Mouse (Mus musculus): ENCODE data around the gene D430041D05Rik. TPM values are rescaled to one million over a fixed set of nuclear protein-coding genes. Genes with fewer than 3 reads are reported as not detected.

Gene D430041D05Rik
- polyA plus RNA-seq, 1 experiment from 2014 or later = 10.2 TPM

DNA sequence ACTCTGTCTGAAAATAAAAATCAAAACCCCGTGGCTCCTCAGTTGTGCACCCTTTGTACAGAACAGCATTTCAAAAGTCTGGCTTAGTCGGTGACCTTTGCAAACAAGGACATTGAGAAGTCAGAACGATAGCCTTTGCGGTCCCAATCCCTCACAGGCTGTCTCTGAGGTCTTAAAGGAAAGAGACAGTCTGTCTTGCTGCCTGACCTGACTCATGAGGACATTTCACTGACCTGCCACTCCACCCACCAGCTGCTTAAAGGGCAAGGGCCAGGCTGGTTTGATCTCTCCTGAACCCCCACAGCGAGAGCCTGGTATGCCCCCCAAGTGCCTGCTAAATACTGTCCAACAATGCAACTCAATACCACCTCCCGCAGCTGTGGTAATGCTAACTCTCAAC lies 6.8 kb downstream of the D430041D05Rik start:
- WGBS = 82% methylated on average over 6 of the region's 6 CpGs
- H3K4me2 ChIP-seq = no peak overlapping the region
- no peak overlapping the region for H3K9ac ChIP-seq
- no peaks in the 10 kb centered on the region for H3K9me3 ChIP-seq
- H3K4me1 ChIP-seq (replicated peaks) = peaks cover 33% of the 10 kb centered on the region
- H3K27ac ChIP-seq (replicated peaks) = no peak overlapping the region
- no peaks in the 10 kb centered on the region for H3K27me3 ChIP-seq
- ATAC-seq (ENCODE audit: low FRiP score, low read depth) = no peak
- H3K36me3 ChIP-seq = no peaks in the 10 kb centered on the region
- no peak overlapping the region for H3K4me3 ChIP-seq

DNA sequence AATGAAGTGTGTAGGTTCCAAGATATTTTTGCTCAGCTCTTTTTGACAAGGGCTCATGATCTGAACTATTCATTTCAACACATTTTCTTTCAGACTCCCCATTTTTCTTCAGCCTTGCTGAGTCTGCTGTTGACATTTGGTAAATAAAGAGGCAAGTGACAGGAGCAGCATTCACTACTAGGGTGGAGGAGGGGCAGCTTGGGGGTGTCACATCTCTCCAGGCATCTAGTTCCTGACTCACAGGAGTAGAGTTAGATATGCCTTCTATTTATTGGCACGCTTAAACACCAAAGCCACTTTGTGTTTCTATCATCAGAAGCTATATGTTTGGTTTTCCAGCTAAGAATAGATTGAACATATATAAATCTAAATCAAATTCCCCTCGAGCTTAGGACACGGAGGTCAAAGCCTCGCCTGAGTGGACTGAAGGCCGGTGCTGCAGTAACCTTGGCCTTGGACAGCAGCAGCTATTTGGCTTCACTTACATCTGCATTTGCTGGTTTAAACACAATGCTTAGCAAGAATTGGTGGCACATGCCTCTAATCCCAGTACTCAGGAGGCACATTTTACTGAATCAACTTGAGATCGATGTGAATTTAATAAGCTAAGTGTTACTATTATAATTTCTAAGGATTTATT lies 12.0 kb downstream of the D430041D05Rik start:
- no peak for ATAC-seq (ENCODE audit: low FRiP score, low read depth)
- Histone ChIP-seq H3K4me2 (no peak overlapping the region), H3K9ac (no peak overlapping the region), H3K27me3 (no peaks in the 10 kb centered on the region), H3K36me3 (no peaks in the 10 kb centered on the region), H3K27ac (replicated peaks) (no peak overlapping the region), H3K4me1 (replicated peaks) (no peaks in the 10 kb centered on the region; the same call in 1 of the 2 replicates), H3K9me3 (no peaks in the 10 kb centered on the region), H3K4me3 (no peak overlapping the region)
- WGBS = 80% methylated on average over 6 of the region's 6 CpGs

DNA sequence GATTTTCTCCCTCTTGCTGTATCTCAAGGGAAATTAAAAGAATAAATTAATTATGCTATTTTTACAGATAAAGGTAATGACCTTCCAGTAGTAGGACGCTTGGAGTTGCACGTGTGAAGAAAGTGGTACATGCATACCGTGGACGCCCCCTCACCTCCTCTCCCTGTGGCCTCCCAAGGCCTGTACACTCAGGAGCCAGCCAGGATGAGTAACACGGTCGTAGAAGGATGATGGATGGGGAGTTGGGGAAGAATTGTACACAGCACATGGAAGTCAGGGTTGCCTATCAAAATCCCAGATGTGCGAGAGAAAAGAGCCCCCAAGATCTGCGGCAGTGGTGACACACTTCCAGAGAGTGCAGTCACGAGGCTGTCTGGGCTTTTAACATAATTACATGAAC lies 14.9 kb downstream of the D430041D05Rik start:
- Histone ChIP-seq H3K9me3 (no peaks in the 10 kb centered on the region), H3K4me1 (replicated peaks) (no peaks in the 10 kb centered on the region; the same call in 1 of the 2 replicates), H3K27me3 (no peaks in the 10 kb centered on the region), H3K36me3 (no peaks in the 10 kb centered on the region), H3K9ac (no peak overlapping the region), H3K4me3 (no peak overlapping the region), H3K27ac (replicated peaks) (no peak overlapping the region), H3K4me2 (no peak overlapping the region)
- WGBS = 77% methylated on average over 9 of the region's 9 CpGs
- no peak for ATAC-seq (ENCODE audit: low FRiP score, low read depth)

DNA sequence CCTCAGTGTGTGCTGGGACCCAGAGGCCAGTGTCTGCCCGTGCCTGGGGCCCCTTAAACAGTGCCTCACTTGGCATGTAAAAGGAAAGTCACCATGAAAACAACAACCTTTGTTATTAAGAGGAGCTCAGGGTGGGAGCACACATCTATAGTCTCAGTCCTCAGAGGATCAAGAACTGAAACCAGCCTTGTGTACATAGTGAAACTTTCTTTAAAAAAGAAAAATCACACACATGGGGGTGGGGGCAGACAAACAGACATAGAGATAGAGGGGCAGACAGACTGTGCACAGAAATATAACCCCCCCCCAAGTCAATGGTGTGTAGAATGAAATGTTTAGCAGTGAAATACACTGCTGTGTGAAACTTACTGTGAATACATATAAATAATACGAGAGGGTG lies 16.0 kb downstream of the D430041D05Rik start:
- no peak overlapping the region for H3K27ac ChIP-seq (replicated peaks)
- no peaks in the 10 kb centered on the region for H3K27me3 ChIP-seq
- H3K4me2 ChIP-seq = no peak overlapping the region
- no peak overlapping the region for H3K4me3 ChIP-seq
- no peak for ATAC-seq (ENCODE audit: low FRiP score, low read depth)
- H3K9ac ChIP-seq = no peak overlapping the region
- H3K9me3 ChIP-seq = no peaks in the 10 kb centered on the region
- no peaks in the 10 kb centered on the region; the same call in 1 of the 2 replicates for H3K4me1 ChIP-seq (replicated peaks)
- no peaks in the 10 kb centered on the region for H3K36me3 ChIP-seq
- 43% methylated on average over 2 of the region's 2 CpGs for WGBS

DNA sequence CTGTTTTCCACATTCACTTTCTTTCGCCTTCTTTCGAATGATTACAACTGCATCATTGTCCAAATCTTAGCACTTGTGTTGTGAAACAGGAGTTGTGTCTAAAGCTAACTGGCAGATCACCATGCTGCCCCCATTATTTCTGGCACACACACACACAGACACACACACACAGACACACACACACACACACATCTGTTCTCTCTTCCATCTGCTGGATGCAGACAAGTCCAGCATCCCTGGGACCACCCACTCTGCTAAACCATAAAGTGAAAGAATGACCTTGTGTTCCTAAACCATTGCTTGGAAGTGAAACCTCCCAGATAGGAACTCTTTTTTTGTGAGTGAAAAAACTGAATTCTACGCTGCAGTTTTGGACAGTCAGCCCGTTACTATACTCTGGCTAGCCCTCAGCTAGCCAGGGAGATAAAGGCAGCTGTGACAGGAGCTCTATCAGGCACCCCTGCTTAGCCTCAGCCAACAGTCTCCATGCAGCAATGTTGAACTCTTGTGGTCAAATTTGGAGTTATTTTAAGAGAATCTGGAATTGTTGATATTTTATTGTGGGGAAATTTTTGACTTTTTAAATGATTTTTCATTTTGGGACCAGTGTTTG lies 18.0 kb downstream of the D430041D05Rik start:
- no peaks in the 10 kb centered on the region for H3K36me3 ChIP-seq
- H3K4me3 ChIP-seq = no peak overlapping the region
- no peaks in the 10 kb centered on the region for H3K27me3 ChIP-seq
- no peak overlapping the region for H3K4me2 ChIP-seq
- no peaks in the 10 kb centered on the region for H3K4me1 ChIP-seq (replicated peaks)
- ATAC-seq (ENCODE audit: low FRiP score, low read depth) = no peak
- no peaks in the 10 kb centered on the region for H3K9me3 ChIP-seq
- H3K9ac ChIP-seq = no peak overlapping the region
- WGBS = 79% methylated on average over 4 of the region's 4 CpGs
- H3K27ac ChIP-seq (replicated peaks) = no peak overlapping the region

DNA sequence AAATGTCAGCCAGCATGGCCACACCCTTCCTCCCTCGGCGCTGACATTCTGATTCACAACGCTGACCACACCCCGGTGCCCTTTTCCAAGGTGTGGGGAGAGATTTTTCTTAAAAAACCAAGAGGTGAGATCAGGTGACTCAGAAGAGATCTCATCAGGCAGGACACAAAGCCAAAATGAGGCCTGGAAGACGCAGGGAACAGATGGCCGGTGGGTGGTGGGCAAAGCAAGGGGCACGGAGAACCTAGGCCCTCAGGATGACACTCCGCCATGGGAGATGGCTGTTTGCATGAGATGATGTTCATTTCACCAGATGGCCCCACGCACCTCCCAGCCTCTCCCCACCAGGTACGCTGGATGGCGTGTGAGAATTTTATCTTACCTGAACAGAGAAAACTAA lies 21.6 kb downstream of the D430041D05Rik start:
- Histone ChIP-seq H3K9ac (no peak overlapping the region), H3K9me3 (no peaks in the 10 kb centered on the region), H3K4me1 (replicated peaks) (no peaks in the 10 kb centered on the region), H3K27ac (replicated peaks) (no peak overlapping the region), H3K27me3 (no peaks in the 10 kb centered on the region), H3K4me3 (no peak overlapping the region), H3K36me3 (no peaks in the 10 kb centered on the region), H3K4me2 (no peak overlapping the region)
- ATAC-seq (ENCODE audit: low FRiP score, low read depth) = no peak
- 94% methylated on average over 11 of the region's 11 CpGs for WGBS

DNA sequence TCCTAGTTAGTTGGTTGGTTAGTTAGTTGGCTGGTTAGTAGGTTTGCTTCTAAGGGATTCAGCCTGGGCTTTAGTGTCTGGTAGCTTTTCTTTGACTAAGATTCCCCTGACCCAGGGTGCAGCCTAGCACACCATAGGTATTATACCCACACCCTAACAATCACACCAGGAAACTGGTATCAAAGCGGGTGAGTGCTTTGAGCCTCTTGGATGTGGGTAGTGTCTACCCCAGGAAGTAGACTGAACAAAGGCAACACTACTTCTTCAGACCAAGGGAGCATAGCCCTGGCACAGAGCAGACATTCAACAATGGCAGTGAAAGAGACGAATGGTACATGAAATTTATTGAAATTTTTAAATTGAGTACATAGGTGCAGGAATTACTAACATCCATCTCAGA lies 24.9 kb downstream of the D430041D05Rik start:
- no peak overlapping the region for H3K9ac ChIP-seq
- no peak overlapping the region for H3K27ac ChIP-seq (replicated peaks)
- H3K27me3 ChIP-seq = no peaks in the 10 kb centered on the region
- no peak overlapping the region for H3K4me2 ChIP-seq
- H3K9me3 ChIP-seq = no peaks in the 10 kb centered on the region
- H3K36me3 ChIP-seq = no peaks in the 10 kb centered on the region
- 84% methylated on average over 2 of the region's 2 CpGs for WGBS
- H3K4me1 ChIP-seq (replicated peaks) = no peaks in the 10 kb centered on the region
- ATAC-seq (ENCODE audit: low FRiP score, low read depth) = no peak
- H3K4me3 ChIP-seq = no peak overlapping the region

DNA sequence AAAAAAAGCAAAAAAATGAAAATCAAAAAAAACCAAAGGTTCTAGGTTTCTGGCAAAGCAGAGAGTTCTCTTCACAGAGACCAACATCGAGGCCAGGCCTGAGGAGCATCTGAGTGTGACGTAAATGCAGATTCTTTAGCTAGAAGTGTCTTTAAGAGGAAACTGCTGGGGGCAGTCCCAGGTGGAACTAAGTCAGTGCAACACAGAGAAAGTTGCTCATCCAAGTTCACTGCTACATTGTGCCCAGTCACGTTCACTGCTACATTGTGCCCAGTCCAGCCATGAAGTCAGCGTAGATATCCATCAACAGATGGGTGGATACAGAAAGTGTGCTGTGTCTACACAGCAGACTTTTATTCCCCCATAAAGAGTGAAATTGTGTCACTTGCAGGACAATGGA lies 27.2 kb downstream of the D430041D05Rik start:
- no peaks in the 10 kb centered on the region for H3K36me3 ChIP-seq
- no peak overlapping the region for H3K9ac ChIP-seq
- ATAC-seq (ENCODE audit: low FRiP score, low read depth) = no peak
- no peaks in the 10 kb centered on the region for H3K27me3 ChIP-seq
- WGBS = 93% methylated on average over 4 of the region's 4 CpGs
- no peak overlapping the region for H3K27ac ChIP-seq (replicated peaks)
- no peaks in the 10 kb centered on the region for H3K9me3 ChIP-seq
- peaks cover 13% of the 10 kb centered on the region for H3K4me1 ChIP-seq (replicated peaks)
- H3K4me3 ChIP-seq = no peak overlapping the region
- H3K4me2 ChIP-seq = no peak overlapping the region

DNA sequence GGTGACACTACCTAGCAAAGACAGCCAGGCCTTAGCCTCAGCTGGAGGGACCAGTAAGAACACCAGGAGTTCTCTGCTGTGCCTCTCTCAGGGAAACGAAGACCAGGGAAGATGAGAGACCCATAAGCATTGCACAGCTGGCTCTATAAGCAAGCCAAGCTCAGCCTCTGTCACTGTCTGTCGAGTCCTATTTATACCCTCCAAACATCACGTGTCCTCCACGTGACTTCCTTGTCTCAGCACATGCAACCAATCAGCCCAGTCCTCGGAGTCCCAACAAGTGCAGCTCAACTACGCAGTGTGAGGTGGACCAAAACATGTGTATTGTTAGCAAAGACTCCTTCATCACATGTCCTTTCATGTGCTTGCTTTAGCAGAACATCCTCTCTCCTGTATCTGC lies 28.0 kb downstream of the D430041D05Rik start:
- no peak overlapping the region for H3K27ac ChIP-seq (replicated peaks)

DNA sequence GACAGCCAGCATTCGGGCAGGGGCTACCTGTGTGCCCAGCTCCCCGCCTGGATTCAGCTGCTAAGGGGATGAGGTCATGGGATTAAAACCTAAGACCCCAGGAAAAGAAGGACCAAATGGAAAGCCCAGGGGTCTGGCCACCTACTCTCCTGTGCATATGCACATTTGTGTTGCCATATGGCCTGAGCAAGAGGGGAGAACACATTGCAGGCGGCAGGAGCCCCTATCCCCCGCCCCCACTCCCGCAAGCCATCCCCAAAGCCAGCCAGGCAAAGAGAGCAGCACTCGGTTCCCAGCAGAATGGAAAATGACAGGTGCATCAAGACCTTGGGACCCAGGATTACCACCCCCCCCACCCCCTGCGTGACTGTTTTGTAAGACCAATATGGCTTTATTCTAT lies 31.5 kb downstream of the D430041D05Rik start:
- Histone ChIP-seq H3K27me3 (no peaks in the 10 kb centered on the region), H3K36me3 (no peaks in the 10 kb centered on the region), H3K4me2 (0 out of 2 replicates have a peak overlapping the region, but pooled peaks have one; percentile 4), H3K27ac (replicated peaks) (peak overlapping the region; percentile 39; the same call in 1 of the 2 replicates), H3K4me3 (no peak overlapping the region), H3K9me3 (no peaks in the 10 kb centered on the region), H3K9ac (no peak overlapping the region), H3K4me1 (replicated peaks) (peaks cover 15% of the 10 kb centered on the region)
- ATAC-seq (ENCODE audit: low FRiP score, low read depth) = 0 out of 2 replicates have a peak, but pooled peaks have one; percentile 59
- 23% methylated on average over 7 of the region's 7 CpGs for WGBS

More for the DNA sequence above, 28.0 kb downstream of the D430041D05Rik start:
- no peak for ATAC-seq (ENCODE audit: low FRiP score, low read depth)
- Histone ChIP-seq H3K9me3 (no peaks in the 10 kb centered on the region), H3K27me3 (no peaks in the 10 kb centered on the region), H3K4me2 (no peak overlapping the region), H3K4me3 (no peak overlapping the region), H3K4me1 (replicated peaks) (peaks cover 15% of the 10 kb centered on the region), H3K36me3 (no peaks in the 10 kb centered on the region), H3K9ac (no peak overlapping the region)
- WGBS = 87% methylated on average over 6 of the region's 6 CpGs

DNA sequence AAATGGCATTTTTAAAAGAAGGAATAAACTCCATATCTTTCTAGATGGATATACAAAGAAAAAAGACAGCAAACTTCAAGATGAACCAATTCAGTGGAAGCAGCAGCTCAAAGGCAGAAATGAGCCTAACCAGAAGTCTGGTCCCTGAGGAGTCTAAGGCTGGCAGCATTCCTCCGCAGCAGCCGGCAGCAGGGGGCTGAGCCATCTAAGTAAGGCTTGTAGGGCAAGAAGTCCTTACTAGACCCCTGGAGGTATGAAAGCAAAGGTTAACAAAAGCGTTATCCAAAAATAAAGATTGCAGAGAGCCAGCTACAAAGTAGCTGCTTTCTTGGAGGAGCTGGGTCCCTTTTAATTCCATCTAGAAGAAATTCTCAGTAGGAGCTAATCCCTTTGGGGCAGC lies 32.0 kb downstream of the D430041D05Rik start:
- peak overlapping the region; percentile 39 for H3K27ac ChIP-seq (replicated peaks)
- 12% methylated on average over 3 of the region's 3 CpGs for WGBS
- H3K9ac ChIP-seq = no peak overlapping the region

DNA sequence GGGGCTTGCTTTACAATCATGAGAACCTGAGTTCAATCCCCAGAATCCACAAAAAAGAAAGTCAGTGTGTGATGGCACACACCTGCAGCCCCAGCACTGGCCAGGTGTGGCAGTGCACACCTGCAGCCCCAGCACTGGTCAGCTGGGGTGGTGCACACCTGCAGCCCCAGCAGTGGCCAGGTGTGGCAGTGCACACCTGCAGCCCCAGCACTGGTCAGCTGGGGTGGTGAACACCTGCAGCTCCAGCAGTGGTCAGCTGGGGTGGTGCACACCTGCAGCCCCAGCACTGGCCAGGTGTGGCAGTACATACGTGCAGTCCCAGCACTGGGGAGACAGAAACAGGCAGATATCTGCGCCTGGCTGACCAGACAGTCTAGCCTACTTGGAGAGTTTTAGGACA lies 32.8 kb downstream of the D430041D05Rik start:
- H3K36me3 ChIP-seq = no peaks in the 10 kb centered on the region
- no peak overlapping the region for H3K4me3 ChIP-seq
- H3K4me1 ChIP-seq (replicated peaks) = peaks cover 15% of the 10 kb centered on the region
- 0 out of 2 replicates have a peak, but pooled peaks have one; percentile 16 for ATAC-seq (ENCODE audit: low FRiP score, low read depth)
- H3K27me3 ChIP-seq = no peaks in the 10 kb centered on the region
- H3K9me3 ChIP-seq = no peaks in the 10 kb centered on the region
- no peak overlapping the region for H3K4me2 ChIP-seq
- no peak overlapping the region for H3K27ac ChIP-seq (replicated peaks)
- WGBS = 72% methylated on average over 2 of the region's 2 CpGs
- H3K9ac ChIP-seq = no peak overlapping the region

More for the DNA sequence above, 32.0 kb downstream of the D430041D05Rik start:
- Histone ChIP-seq H3K36me3 (no peaks in the 10 kb centered on the region), H3K9me3 (no peaks in the 10 kb centered on the region), H3K27me3 (no peaks in the 10 kb centered on the region), H3K4me1 (replicated peaks) (peaks cover 15% of the 10 kb centered on the region), H3K4me2 (0 out of 2 replicates have a peak overlapping the region, but pooled peaks have one; percentile 4), H3K4me3 (no peak overlapping the region)
- no peak for ATAC-seq (ENCODE audit: low FRiP score, low read depth)

All from hindbrain, embryonic 15.5 days (tissue).